Mouse (Mus musculus): ENCODE data around the gene Mfsd4b1.
"Not testable (repeated sequence)": the region's sequence is repeated elsewhere in the genome, so short reads cannot be mapped to it uniquely, and the experiment has no call there.

Gene Mfsd4b1

DNA sequence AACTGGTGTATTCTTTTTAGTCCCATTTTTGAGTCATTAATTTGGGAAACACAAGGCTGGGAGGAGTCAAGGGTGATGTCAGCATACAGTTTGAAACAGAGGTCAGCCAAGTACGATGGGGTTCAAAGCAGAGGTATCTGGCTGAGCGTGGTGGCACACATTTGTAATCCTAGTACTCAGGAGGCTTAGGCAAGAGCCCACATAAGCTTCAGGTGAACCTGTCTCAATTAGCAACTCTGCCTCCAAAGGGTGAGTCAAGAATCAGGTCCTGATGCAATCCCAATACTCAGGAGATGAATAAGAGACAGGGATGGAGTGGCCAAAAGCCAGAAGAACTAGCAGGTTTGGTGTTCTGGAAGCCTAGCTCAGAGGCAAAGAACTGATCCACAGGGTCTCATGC is 7.8 kb upstream of the Mfsd4b1 start:
- DNase-seq: no peak

GRCm38 (mm10) chr10:40030716-40031115 is 5.6 kb upstream of the Mfsd4b1 start:
- no peak for DNase-seq

DNA sequence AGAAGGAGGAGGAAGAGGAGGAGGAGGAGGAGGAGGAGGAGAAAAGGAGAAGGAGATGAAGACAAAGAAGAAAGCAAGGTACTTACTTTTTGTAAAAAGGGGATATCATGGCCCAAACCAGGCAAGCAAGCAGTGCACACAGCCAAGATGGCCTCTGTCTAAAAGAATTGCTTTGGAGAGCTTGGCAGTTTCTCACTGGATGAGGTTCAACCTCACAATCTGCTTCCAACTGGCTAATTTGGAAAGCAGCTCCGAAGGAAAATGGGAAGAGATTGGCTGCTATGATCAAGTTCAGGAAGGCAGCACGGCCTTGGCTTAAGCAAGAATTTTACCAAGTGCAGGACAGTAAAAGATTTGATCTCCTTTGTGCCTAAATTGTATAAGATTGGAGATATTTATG is 4.5 kb upstream of the Mfsd4b1 start:
- no peak for DNase-seq

DNA sequence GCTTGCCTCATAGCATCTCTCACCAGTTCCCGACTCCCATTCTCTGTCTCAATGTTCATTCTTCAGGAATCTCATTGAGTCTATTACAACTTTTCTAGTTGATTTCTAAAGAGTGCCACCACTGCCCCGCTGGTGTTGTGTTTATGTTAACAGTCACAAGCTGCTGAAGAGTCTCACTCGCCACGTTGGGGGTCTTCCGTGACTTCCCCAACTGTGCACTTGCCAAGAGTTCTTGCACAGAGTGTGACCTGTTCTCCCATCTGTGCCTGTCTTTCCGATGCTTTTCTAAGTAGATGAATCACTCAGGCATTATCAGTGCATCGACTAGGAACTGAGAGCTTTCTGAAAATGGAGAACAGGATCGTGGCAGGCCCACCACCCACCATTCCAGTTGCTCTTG is 3.0 kb upstream of the Mfsd4b1 start:
- DNase-seq: no peak

GRCm38 (mm10) chr10:40026546-40026945 is 1.5 kb upstream of the Mfsd4b1 start:
- no peak for DNase-seq

DNA sequence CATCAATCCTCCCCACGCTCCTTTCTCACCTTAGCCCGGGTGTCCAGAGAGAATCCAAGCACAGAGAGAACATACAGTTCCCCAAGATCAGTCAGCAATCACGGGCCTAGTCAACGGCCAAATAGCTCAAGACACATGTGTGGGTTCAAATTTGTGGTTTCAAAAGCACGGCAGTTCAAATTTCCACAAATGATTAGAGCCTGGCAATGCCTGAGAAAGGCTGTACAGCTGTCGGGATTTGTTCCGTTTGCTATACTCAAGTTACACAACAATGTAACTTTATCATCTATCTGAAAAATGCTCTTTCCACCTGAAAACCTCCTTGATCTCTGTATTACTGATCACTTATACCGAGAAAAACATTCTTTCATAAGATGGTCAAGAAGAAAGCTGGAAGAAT is 492 bp upstream of the Mfsd4b1 start:
- no peak for DNase-seq

DNA sequence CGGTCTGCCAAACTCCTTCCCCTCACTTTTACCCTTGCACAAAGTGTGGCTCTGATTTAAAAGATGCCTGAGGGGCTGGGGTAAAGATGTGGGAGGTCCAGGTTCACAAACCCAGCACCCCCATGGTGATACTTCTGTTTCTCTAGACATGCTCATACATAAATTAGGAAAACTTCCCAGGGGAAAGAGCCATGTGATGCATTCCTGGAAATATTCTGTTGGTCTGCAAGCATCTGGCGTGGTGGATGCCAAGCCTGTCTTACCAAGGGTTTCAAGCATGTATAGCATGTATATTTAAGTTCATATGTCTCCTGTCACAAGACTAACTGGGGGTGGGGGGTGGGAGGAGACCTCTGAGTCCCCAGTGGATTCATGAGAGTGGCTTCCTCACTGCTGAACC is 4.7 kb downstream of the Mfsd4b1 start:
- no peak for DNase-seq

GRCm38 (mm10) chr10:40019492-40019891 is 5.6 kb downstream of the Mfsd4b1 start:
- DNase-seq: no peak

DNA sequence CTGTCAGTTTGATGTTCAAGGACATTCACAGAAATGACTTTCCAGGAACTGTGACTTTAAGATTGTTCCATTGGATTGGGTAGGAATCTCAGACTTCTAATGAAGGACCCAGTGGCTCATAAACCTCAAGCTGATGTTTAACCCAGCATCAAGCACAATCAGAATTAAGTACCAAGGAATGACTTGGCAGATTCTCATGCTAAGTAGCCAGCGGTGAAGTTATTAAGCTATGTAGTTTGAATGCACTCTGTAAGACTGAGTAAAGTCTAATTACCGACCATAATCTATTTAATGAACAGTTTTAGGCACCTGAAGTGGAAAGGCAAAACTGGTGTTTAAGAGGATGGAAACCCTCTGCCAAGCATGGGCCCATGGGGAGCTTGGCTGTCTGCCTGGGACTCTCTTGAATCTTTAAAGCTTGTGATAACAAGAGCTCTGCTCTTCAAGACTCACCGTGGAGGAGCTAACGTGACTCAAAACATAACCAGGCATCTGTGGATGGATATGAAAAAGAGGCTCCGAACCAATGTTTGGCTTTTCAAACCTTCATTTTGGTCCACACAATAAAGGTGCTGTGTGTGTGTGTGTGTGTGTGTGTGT is 6.7 kb downstream of the Mfsd4b1 start:
- DNase-seq: no peak

GRCm38 (mm10) chr10:40009591-40009990 is 15.5 kb downstream of the Mfsd4b1 start:
- DNase-seq: no peak

DNA sequence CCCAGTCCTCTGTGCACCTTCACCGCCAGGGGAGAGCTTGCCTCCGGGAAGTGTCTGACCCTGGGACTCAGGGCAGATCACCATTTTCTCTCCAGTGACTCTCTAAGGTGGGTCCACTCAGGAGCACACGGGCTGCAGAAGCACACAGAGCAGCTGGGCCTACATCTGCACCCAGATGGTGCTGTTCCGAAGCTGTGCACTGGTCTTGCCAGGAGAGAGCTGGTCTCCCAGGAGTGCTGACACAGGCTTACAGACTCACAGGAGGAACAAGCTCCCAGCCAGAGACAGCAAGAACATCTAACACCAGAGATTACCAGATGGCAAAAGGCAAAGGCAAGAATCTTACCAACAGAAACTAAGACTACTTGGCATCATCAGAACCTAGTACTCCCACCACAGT is 16.2 kb downstream of the Mfsd4b1 start:
- DNase-seq: not testable (repeated sequence)

DNA sequence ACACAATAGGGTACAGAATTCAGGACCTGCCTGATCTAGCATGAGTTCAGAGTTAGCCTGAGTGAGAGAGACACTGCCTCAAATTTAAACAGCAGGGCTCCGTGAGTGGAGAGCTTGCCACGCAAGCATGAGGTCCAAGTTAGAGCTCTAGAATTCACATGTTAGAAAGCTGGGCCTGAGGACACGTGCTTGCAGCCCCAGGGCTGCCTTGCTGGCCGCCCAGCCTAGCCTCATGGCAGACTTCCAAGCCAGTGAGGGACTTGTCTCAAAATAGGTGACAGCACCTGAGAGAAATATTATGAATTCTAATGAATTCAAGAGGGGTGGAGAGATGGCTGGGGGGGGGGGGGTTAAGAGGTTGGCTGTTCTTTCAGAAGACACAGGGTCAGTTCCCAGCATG is 17.1 kb downstream of the Mfsd4b1 start:
- no peak for DNase-seq

- no peak for DNase-seq
Observed at GRCm38 (mm10) chr10:40006963-40007362, 18.1 kb downstream of the Mfsd4b1 start.

- no peak for DNase-seq
Observed at GRCm38 (mm10) chr10:40000746-40001145, 24.3 kb downstream of the Mfsd4b1 start.

- DNase-seq: no peak
Observed at GRCm38 (mm10) chr10:39991155-39991554, 33.9 kb downstream of the Mfsd4b1 start.

- DNase-seq: no peak
Observed at GRCm38 (mm10) chr10:39986466-39986865, 38.6 kb downstream of the Mfsd4b1 start, which contains the start of gene Mfsd4b5. Gene Mfsd4b5 (minus strand): TSS chr10:39986646.

GRCm38 (mm10) chr10:39982604-39983003 is 42.5 kb downstream of the Mfsd4b1 start:
- DNase-seq: no peak

DNA sequence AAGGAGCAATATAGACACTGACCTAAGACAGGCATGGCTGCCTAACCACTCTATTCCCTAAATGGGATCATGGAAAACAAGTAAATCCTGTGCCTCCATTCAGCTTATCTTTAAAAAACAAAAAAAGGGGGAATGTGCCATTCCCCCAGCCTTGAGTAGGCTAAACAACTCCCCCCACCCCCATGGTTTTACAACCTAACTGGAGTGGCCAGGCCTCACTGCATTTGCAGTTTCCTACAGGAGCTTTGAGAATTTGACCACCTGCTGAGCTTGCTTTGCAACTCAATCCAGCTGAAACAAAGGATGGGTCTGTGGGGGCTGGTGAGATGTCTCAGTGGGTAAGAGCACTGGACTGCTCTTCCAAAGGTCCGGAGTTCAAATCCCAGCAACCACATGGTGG is 46.8 kb downstream of the Mfsd4b1 start:
- no peak for DNase-seq

- no peak for DNase-seq
Observed at GRCm38 (mm10) chr10:39977346-39977745, 47.7 kb downstream of the Mfsd4b1 start.

DNA sequence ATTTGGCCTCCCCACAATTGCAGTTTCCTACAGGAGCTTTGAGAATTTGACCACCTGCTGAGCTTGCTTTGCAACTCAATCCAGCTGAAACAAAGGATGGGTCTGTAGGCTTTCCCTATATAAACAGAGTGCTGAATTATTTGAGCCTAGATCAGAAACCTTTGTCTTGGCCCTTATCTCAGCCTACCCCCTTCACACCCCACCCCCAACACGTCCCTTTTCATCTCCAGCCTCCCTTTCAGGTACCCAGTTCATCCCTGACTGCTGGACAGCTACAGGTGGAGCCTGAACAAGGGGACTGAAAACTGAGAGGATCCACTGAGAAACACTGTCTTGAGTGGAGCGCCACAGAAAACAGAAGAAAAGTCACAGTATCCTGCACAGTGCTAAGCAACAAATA is 49.3 kb downstream of the Mfsd4b1 start:
- DNase-seq: no peak

DNA sequence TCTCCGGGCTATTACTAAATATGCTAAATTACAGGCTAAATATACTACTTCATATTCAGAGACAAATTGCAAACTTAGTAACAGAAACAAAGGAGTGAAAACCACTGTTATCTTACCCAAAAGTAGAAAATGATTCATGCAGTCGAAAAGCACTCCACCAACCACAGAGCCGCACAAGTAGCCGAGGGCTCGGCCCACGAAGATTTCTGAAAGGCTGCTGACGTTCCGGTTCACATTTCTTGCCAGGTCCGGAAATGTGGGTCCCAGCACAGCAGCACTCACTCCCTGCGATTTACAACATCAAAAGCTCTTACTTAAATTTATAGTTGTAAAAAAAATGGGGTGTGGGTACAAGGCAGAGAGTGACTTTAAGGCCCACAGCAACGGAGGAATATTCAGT is 50.1 kb downstream of the Mfsd4b1 start:
- DNase-seq: no peak

DNA sequence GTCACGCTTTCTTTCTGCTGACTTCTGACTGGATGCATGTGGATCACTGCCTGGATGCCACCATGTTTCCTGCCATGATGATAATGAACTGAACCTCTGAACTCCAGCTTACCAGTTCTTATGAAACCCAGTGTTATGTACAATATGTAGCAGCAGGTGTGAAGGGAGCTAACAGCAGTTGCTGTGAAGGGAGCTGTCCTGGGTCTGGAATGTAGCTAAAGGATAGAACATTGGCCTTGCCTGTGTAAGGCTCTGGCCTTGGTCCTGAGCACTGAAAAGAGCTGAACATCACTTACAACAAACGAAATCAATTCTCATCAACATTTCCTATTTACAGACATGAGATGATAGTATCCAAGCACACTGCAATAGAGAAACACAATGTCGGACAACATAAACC is 57.6 kb downstream of the Mfsd4b1 start:
- DNase-seq: no peak

DNA sequence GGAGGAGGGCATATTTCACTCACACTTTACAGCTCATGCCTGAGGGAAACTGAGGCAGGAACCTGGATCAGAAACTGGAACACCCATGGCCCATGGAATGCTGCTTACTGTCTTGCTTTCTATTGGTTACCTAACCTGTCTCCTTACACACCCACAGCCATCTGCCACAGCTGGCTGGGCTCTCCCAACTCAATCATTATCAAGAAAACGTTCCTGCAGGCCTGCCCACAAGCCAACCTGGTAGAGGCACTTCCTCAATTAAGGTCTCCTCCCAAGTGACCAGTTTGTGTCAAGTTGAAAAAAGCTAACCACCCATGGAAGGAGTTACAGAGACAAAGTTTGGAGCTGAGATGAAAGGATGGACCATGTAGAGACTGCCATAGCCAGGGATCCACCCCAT is 63.2 kb downstream of the Mfsd4b1 start:
- DNase-seq: no peak

- no peak for DNase-seq
Observed at GRCm38 (mm10) chr10:39960441-39960822, 64.6 kb downstream of the Mfsd4b1 start.

DNA sequence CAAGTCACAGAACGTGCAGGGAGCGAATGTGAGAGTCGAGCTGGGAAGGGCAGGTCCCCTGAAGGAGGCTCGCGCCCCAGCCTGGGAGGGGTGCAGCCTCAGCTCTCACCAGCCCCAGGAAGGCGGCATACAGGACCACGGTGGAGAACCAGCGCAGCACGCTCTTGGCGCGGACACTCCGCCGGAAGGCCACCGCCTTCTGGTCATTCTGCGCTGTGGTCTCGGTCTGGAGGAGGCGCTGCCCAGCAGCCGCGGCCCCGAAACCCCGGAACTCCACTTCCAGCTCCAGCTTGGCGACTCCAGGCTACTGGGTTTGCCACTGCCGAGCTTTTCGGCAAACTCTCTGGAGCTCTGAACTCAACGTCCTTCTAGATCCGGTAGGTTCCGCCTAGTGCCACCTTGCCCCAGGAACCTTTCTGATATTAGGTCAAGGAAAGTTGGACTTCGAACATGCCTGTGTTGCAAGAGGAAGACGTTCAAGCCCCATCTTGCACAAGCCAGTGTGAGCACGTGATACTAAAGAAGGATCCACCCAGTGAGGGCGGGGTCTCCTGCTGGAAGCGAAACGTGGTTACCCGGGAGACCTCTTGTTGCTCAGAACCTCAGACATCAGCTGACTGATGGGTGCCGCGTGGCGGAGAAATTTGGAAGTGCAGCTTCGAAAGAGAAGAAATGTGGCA is 65.2 kb downstream of the Mfsd4b1 start, which contains the start of gene Mfsd4b3:
Gene Mfsd4b3, minus strand, starts transcription at position 393 of the 680 bp plus-strand sequence.
- peak; percentile 79 to 87 for DNase-seq
